Mouse (Mus musculus): ENCODE data around the gene Birc5.

Birc5 gene

GRCm38 (mm10) chr11:117886000-117886399, 36.9 kb downstream of the Birc5 start:
- DNase-seq (ENCODE audit: low spot score) = no peak

- DNase-seq (ENCODE audit: low spot score) = no peak
These were observed 39.3 kb downstream of the Birc5 start for GRCm38 (mm10) chr11:117888168-117888852.

- no peak for DNase-seq (ENCODE audit: low spot score)
These were observed 40.1 kb downstream of the Birc5 start for GRCm38 (mm10) chr11:117888853-117889822.

- no peak for DNase-seq (ENCODE audit: low spot score)
These were observed 40.9 kb downstream of the Birc5 start for GRCm38 (mm10) chr11:117889887-117890340.

- no peak for DNase-seq (ENCODE audit: low spot score)
These were observed 41.6 kb downstream of the Birc5 start for GRCm38 (mm10) chr11:117890519-117891282.

GRCm38 (mm10) chr11:117891581-117892175, 42.6 kb downstream of the Birc5 start:
- no peak for DNase-seq (ENCODE audit: low spot score)

- no peak for DNase-seq (ENCODE audit: low spot score)
These were observed 43.1 kb downstream of the Birc5 start for GRCm38 (mm10) chr11:117892199-117892598.

- no peak for DNase-seq (ENCODE audit: low spot score)
These were observed 45.6 kb downstream of the Birc5 start for GRCm38 (mm10) chr11:117894676-117895075.

GRCm38 (mm10) chr11:117896533-117896932, 47.5 kb downstream of the Birc5 start:
- no peak for DNase-seq (ENCODE audit: low spot score)

GRCm38 (mm10) chr11:117902282-117902681, 53.2 kb downstream of the Birc5 start:
- no peak for DNase-seq (ENCODE audit: low spot score)

GRCm38 (mm10) chr11:117904442-117904841, 55.4 kb downstream of the Birc5 start:
- DNase-seq (ENCODE audit: low spot score) = no peak
